Mouse (Mus musculus) liver, postnatal 0 days (tissue): ENCODE measurements around the gene Prkag2.

Source experiments
- CTCF ChIP-seq: sonication (generic); IDR thresholded peaks from 2 replicates; pipeline ENCODE4 v1.5.1; 2016; ENCODE audit warnings: antibody characterized with exemption, low read depth
- EP300 ChIP-seq: IDR thresholded peaks from 2 replicates; pipeline ENCODE4 v1.6.1; 2016; ENCODE audit warnings: antibody characterized with exemption, low read depth, mild to moderate bottlenecking

DNA sequence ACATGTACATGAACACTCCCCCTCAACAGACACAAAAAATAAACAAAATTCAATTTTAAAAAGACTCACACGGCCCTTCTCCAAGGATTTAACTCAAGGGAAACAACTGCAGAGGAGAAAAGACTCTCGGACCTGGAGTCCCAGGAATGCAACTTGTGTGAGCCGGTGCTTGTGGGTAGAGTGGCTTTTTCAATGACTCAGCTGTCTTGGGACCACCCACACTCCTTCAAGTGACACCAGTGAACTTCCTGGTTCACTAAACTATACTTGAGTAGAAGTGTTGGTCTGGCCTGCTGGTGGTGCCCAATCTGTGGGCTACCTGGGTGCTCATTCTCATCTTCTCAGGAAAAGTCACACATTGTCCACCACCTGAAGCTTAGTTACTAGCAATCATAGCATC, 53.7 kb downstream of the Prkag2 start:
- TF ChIP-seq CTCF (no peak), EP300 (no peak)
